Mouse (Mus musculus) mouse embryonic stem cell (cell line): ENCODE measurements at regions not wholly inside any gene's neighbourhood (a gene's known extent, or its start where the extent isn't known, plus 50 kb on each side); places are given as distances from the start of the nearest gene placed in this dataset.

Experiments used
- in situ Hi-C, 2 experiments: fragments of 300-500 bp; cut with MboI; formaldehyde crosslinking; loops; 1 replicate in 1 of 2; 3 replicates in 1 of 2; pipeline ENCODE4 v1.14.3; 2019 to 2020; ENCODE audit warnings: low sequenced_read_pairs in 2 of 2, low pct_unique_long_range_greater_than_20kb in 1 of 2, mixed read lengths in 1 of 2; ENCODE audit not compliant: unreplicated experiment in 1 of 2

DNA sequence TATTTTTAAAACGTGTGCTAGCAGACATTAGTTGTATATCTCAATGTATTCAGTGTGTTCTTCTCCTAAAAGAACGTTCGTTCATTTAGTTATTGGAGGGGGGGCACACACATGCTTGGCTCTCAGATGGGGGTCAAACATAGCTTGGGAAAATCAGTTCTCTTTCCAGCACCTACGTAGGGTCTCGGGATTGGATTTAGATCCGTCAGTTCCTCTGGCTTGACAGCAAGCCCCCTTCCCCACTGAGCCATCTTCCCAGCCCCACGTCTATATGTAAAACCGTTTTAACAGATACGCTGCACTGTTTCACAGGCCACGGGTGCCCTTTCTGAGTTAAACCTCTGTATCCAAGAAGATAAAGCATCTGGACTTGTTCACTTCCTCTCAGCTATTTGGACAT, 100.5 kb upstream of the Nckap5 start:
- in situ Hi-C loops, result loop anchor here (25.0 kb wide), 1 partner anchor 319 kb away; no protein-coding TSS in a partner anchor

DNA sequence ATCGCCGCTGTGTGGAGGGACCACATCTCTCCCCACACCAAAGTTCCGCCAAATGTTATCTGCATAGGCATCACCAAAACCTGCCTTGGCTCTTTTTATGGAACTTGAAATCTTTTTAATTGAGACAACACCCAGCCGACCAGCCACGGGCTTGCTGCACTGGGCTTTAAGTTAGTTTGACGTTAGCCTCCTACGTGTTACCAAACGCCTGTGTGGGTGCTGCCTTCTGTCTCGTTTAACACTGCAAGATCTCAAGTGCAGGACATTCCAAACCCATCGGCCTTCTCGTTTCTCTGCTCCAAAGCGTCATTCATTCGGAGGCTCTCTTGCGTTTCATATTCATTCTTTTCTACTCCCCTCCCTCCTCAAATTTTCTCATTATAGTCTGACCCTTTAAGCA, 100.0 kb upstream of the Nckap5 start:
- in situ Hi-C loops, result loop anchor here (25.0 kb wide), 1 partner anchor 318 kb away; no protein-coding TSS in a partner anchor

DNA sequence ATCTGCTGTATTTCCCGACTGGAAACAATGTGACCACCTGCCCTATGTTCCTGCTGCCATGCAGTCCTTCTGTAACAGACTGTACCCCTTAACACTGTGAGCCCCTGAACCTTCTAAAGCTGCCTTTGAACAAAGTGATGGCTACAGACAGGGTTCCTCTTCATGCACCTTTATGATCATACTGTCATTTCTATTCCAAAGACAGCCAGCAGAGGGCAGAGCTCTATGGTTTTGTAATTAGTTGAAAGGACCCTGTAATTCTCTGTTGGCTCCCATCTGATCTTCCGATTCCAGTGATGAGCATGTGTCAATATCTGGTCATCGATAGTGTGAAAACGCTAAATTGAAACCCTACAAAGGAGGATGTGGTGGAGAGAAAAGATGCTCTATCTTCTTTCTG, 99.1 kb upstream of the Nckap5 start:
- in situ Hi-C loops, result loop anchor here (25.0 kb wide), 1 partner anchor 317 kb away; no protein-coding TSS in a partner anchor

DNA sequence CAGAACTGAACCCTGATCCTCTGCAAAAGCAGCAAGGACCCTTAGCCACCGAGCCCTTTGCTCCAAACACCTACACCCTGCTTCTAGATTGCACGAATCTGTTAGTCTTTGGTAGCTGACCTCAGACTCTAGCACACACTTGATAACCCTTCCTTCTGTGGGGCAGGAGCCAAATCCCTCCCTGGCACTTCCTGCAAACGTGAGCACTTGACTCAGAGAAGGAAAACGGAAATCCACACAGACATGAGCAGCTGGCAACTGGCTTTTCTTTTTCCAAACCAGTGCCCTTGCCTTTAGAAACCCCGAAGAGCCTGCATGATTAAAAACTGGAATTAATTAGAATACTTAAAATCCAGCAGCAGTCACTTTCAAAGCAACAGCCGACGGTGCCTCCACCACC, 97.6 kb upstream of the Nckap5 start:
- in situ Hi-C loops, result loop anchor here (25.0 kb wide), 1 partner anchor 316 kb away; no protein-coding TSS in a partner anchor

DNA sequence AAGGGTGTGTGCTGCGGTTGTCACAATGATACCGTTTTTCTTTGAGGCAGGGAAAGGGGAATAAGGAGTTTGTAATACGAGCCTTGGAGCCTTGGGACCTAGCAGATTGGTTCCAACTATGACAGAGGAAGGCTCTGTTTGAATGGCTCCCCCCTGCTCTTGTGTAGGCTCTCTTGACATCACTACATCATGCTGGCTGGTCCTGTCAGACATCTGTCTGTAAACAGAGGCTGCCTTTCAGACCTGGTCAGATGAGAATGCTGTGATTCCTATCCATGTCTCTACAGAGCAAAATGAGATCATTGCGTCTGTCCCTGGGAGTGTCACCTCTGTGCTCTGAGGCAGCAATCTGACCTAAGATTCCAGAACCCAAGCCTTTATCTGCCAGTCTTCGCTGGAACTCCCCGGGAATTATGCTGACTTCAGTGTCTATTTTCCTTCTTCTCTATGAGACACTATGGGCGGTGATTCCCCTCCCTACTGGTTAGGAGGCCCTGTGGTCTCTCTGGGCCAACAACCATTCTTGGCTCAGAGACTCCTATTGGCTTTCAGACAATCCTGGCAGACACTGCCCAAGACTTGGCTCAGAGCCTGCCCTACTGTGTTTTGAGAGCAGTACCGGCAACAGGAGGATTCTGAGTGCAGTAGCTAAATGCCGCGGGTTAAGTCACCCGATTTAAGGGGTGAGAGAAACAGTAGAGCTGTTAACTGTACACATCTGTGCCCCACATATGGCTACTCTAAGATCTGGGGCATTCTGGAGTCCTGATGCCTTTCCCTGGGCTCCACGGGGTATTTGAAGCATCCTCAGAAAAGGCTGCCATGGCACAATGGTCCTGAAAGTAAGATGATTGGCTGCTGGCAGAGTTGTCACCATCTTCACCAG, 94.8 kb upstream of the Nckap5 start:
- in situ Hi-C loops, result loop anchor here (25.0 kb wide), 1 partner anchor 313 kb away; no protein-coding TSS in a partner anchor

DNA sequence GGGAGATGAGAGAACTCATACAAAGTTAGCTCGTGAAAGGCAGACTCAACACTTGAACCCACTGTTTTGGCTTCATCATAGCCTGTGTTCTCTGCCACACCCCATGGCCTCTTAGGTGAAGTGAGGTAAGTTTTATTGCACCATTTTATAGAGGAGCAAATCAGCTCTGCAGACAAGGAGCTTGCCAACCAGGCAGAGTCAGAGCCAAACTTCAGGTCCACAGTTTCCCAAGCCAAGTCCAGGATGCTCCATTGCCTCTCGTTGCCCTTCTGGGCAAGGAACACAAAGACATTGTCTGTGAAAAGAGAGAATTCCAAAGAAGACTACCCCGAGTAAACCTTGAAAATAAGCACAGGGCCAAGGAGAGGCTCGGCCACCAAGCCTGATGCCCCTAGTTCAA, 93.4 kb upstream of the Nckap5 start:
- in situ Hi-C loops, result no loop called here

DNA sequence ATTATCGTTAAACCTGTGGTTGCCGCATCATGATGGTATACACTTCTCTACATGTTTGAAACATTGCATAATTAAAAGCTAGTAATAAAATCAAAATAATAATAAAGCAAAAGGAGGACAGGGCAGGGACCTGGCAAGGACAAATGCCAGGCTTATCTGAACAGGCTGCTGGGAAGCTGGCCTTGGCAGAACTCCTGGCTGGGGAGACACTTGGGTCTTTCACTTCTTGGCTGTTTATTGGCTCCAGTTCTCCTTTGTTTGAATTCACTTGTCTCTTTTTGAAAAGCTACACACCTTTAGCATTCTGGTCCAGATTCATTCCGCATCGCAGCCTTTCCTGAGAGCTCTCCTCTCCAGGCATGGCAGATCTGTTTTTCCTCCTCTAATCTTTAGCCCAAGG, 91.6 kb upstream of the Nckap5 start:
- in situ Hi-C loops, result no loop called here

DNA sequence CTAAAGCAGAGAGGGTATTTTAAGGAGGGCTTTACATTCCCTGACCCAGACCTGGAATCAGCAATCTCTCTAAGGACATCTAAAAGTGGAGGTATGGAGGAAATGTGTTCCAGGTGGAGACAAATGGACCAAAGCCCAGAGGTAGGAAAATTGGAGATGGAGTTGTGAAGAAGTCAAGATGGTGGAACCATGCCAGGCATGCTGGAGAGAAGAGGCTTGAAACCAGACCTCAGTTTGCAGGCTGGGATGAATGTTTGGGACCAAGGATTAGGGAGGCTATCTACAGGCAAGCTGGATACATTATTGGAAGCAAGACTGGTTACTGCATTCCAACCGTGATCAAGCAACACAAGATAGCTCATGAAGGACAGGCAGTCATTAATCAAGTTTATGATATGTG, 88.3 kb upstream of the Nckap5 start:
- in situ Hi-C loops, result no loop called here

DNA sequence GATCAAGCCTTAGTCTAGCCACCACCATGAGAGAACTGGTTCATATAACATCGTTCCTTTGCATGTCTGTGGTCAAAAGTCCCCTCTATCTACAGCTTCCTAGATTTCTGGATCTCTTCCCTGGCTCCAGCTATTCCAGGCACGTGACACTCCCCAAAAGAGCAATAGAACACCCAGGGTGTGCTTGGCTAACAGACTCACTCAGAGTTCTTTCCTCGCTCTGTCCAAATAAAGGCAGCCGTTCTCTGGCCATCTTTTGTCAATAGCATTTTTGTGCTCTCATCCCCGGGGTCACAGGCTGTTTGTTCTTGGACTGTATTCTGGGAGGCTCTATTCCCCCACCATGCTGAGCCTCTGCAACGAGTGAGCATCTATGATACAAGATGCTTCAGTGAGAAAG, 87.3 kb upstream of the Nckap5 start:
- in situ Hi-C loops, result no loop called here

DNA sequence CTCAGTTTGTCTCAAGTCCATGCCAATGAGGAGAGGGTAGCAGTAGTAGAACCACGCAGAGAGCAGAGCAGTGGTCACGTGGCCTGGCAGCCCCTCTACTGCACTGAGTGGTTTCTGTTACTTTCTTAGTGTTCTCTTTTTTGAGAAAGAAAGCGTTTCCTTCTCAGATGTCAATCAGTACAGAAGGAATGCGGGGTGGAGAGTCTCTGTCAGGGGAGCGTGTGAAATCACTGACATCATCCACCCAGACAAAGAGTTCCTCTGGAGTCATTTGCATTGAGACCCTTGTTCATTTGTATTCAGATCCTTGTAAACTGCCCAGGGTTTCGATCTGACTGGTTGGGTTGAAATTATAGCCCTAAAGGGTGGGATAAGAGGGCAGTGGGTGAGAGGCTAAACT, 85.8 kb upstream of the Nckap5 start:
- in situ Hi-C loops, result no loop called here

DNA sequence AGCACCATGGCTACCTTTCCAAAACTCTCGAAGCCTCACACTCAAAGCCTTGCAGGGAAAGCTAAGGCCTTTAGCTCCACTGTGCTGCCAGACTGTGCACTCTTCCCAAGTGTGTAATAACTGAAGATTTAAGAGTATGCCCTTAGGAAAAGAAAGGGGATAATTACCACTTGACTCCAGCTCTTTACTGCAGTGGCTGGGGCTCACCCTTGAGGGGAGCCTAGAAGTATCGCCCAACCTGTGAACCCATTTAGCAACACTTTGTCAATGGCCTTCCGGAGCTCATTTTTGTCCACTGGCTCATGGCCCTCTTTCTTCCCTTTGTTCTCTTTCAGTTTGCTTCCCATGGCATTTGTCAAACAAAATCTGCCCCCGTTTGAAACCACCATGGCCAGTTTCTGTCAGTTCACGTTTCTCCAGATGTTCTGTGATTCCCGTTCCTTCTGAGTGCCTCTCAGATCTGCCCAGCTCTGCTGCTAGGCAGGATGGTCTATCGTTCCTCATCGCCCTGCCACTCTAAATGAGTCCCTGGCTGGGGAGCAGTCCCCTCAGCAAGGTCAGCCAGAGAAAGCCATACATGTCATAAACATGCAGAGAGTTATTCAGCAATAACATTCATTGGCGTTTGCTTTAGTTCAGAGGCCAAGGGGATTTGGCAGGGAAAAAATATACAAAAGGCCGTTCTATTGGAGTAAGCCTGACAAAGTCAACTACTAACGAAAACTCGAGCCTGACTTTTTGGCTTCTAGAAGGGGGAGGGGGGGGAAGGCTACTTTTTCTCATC, 80.9 kb upstream of the Nckap5 start:
- in situ Hi-C loops, result no loop called here

DNA sequence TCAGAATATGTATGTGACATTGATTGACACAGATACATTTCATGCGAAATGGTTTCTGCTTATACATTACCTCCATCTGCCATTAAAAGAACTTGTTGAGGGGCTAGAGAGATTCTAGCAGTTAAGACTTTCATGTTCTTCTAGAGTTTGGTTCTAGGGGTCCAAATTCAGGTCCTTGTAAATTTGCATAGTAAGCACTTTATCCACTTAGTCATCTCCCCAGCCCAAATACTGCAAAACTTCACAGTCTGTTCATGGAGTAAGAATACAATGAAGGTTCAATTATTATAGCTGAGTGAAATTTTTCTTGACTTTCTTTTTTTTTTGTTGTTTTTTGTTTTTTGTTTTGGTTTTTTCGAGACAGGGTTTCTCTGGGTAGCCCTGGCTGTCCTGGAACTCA, 76.8 kb upstream of the Nckap5 start:
- in situ Hi-C loops, result no loop called here

DNA sequence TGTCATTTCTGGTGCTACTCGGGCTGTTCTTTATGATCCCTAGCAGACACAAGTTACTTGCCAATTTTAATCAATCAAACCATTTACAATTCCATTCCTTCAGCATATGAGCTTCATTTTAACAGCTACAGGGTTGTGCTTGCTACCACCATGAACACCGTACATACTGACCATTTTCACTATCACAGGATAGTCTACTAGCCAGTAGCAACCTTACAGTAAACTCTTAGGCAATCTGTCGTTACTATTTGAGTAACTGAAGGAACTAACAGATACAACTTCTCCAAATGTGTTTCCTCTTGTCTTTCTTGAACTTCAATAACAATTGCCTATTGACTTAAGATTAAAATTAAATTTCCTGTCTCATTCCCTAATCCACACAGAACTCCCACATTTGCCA, 67.9 kb upstream of the Nckap5 start:
- in situ Hi-C loops, result no loop called here

DNA sequence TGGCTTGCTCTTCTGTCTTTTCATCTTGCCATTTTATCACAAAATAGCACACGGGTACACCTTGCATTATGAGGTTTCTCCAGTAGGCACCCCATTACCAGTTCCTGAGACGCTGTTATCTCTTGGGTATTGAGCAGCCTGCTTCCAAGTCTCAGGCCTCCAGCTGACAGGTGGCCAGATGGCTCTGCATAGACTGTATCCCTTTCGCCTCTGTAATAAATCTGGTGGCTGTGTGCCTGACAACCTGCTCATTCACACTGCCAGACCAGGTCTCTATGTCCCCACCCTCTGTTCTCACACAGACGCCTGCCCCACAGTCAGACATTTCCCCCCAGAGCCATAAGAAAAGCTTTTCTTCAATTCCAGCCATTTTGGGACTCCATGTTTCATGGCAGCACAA, 66.3 kb upstream of the Nckap5 start:
- in situ Hi-C loops, result no loop called here

DNA sequence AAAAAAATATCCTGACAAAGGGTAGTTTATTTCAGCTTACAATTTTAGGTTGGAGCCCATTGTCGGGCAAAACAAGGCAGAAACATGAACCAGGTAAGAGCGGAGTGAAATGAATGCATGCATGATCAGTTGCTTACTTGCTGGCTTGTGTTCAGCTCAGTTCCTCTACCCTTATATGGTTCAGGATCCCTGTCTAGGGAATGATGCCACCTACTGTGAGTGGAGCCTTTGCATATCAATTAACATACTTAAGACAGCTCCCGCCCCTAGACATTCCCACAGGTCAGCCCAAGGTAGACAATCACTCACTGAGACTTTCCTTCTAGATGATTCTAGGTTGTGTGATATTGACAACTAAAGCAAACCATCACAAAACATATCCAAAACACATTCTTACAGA, 50.2 kb upstream of the Nckap5 start:
- in situ Hi-C loops, result no loop called here
